Comparison of ENCODE assay signal across 23 mouse cellular contexts in genomic region chr5:36108339-36108887, GRCm38 (mm10).
DNase-seq lines count a peak whose midpoint lies in the region; ATAC-seq and TF ChIP-seq lines count a peak whose summit lies in the region.
"Had no signal": no experiment of that assay in that cellular context is flagged by ENCODE, and none has a peak within 500 bp of the region (broad histone marks: within the 10 kb centered on the region; RNA-seq: fewer than 3 reads in every experiment).

No protein-coding gene starts in this region.

- ATAC-seq in heart, embryonic 13.5 days (ENCODE audit: extremely low read depth, insufficient number of reproducible peaks, low FRiP score, low TSS enrichment) = no peak
- ATAC-seq in midbrain, embryonic 13.5 days = 0 out of 2 replicates have a peak, but pooled peaks have one; percentile 40
- peak; percentile 57 for ATAC-seq in forebrain, embryonic 15.5 days (replicated peaks)
- ATAC-seq: Patski had no signal

- no peak for TF ChIP-seq POLR2A in olfactory bulb, adult 2 months (IDR thresholded peaks at IDR 0.05; ENCODE audit: insufficient read depth, low read depth, low read length)

- 0 out of 2 replicates have a peak overlapping the region, but pooled peaks have one; percentile 28 for H3K27ac ChIP-seq in heart, embryonic 13.5 days (replicated peaks)
- H3K27ac ChIP-seq in heart, embryonic 10.5 days = no peak overlapping the region
- H3K27ac ChIP-seq in midbrain, embryonic 13.5 days = peak overlapping the region; percentile 1; the same call in 1 of the 2 replicates
- H3K27ac ChIP-seq in midbrain, embryonic 10.5 days (replicated peaks) = no peak overlapping the region
- H3K27ac ChIP-seq in forebrain, embryonic 15.5 days (replicated peaks) = no peak overlapping the region
- H3K27ac ChIP-seq in olfactory bulb, adult 2 months (ENCODE audit: insufficient read depth, low read depth, low read length) = peak overlapping the region; percentile 93
- H3K27ac ChIP-seq: embryonic facial prominence, embryonic 13.5 days; gastrocnemius, adult 2 months; kidney, postnatal 0 days; stomach, embryonic 15.5 days had no signal

- no peak overlapping the region for H3K4me2 ChIP-seq in heart, embryonic 13.5 days
- no peak overlapping the region for H3K4me2 ChIP-seq in midbrain, embryonic 13.5 days (replicated peaks)
- H3K4me2 ChIP-seq in forebrain, embryonic 15.5 days (replicated peaks) = no peak overlapping the region
- H3K4me2 ChIP-seq: embryonic facial prominence, embryonic 13.5 days; heart, embryonic 11.5 days; stomach, embryonic 15.5 days had no signal

- TF ChIP-seq CTCF in olfactory bulb, adult 2 months (IDR thresholded peaks at IDR 0.05; ENCODE audit: insufficient read depth, low read depth, low read length) = no peak

- no peaks in the 10 kb centered on the region for H3K36me3 ChIP-seq in heart, embryonic 13.5 days
- H3K36me3 ChIP-seq in heart, embryonic 10.5 days = no peaks in the 10 kb centered on the region
- no peaks in the 10 kb centered on the region for H3K36me3 ChIP-seq in midbrain, embryonic 13.5 days
- H3K36me3 ChIP-seq in midbrain, embryonic 10.5 days = no peaks in the 10 kb centered on the region
- no peaks in the 10 kb centered on the region for H3K36me3 ChIP-seq in forebrain, embryonic 15.5 days
- H3K36me3 ChIP-seq: embryonic facial prominence, embryonic 13.5 days; stomach, embryonic 15.5 days had no signal

- H3K27me3 ChIP-seq in heart, embryonic 13.5 days (replicated peaks) = no peaks in the 10 kb centered on the region
- H3K27me3 ChIP-seq in heart, embryonic 10.5 days (ENCODE audit: insufficient read depth, poor library complexity, severe bottlenecking) = peaks cover 8% of the 10 kb centered on the region; the same call in 1 of the 2 replicates
- H3K27me3 ChIP-seq in midbrain, embryonic 13.5 days = no peaks in the 10 kb centered on the region
- no peaks in the 10 kb centered on the region for H3K27me3 ChIP-seq in midbrain, embryonic 10.5 days (ENCODE audit: low read depth, poor library complexity, severe bottlenecking)
- no peaks in the 10 kb centered on the region for H3K27me3 ChIP-seq in forebrain, embryonic 15.5 days
- H3K27me3 ChIP-seq: embryonic facial prominence, embryonic 13.5 days; stomach, embryonic 15.5 days had no signal

- no peak overlapping the region for H3K4me3 ChIP-seq in heart, embryonic 13.5 days
- H3K4me3 ChIP-seq in heart, embryonic 10.5 days = no peak overlapping the region
- H3K4me3 ChIP-seq in midbrain, embryonic 13.5 days (replicated peaks) = no peak overlapping the region
- no peak overlapping the region for H3K4me3 ChIP-seq in midbrain, embryonic 10.5 days
- no peak overlapping the region for H3K4me3 ChIP-seq in forebrain, embryonic 15.5 days
- no peak overlapping the region for H3K4me3 ChIP-seq in olfactory bulb, adult 2 months (ENCODE audit: insufficient read depth, low read depth, low read length)
- H3K4me3 ChIP-seq: embryonic facial prominence, embryonic 13.5 days; erythroblast, embryonic 14.5 days; gastrocnemius, adult 2 months; stomach, embryonic 15.5 days had no signal

- H3K9me3 ChIP-seq in heart, embryonic 13.5 days = 0 out of 2 replicates have a peak, but pooled peaks cover 1% of the 10 kb centered on the region
- no peaks in the 10 kb centered on the region for H3K9me3 ChIP-seq in heart, embryonic 10.5 days
- no peaks in the 10 kb centered on the region for H3K9me3 ChIP-seq in midbrain, embryonic 13.5 days
- no peaks in the 10 kb centered on the region for H3K9me3 ChIP-seq in midbrain, embryonic 10.5 days (replicated peaks)
- H3K9me3 ChIP-seq in forebrain, embryonic 15.5 days = no peaks in the 10 kb centered on the region
- H3K9me3 ChIP-seq: embryonic facial prominence, embryonic 13.5 days; stomach, embryonic 15.5 days had no signal

- 35% methylated on average over 4 of the region's 4 CpGs for WGBS in heart, embryonic 13.5 days
- 60% methylated on average over 4 of the region's 4 CpGs for WGBS in heart, embryonic 10.5 days
- 61% methylated on average over 4 of the region's 4 CpGs for WGBS in midbrain, embryonic 13.5 days
- WGBS in midbrain, embryonic 10.5 days = 84% methylated on average over 4 of the region's 4 CpGs
- WGBS in forebrain, embryonic 15.5 days = 30% methylated on average over 4 of the region's 4 CpGs
- 17% methylated on average over 4 of the region's 4 CpGs for WGBS in olfactory bulb, adult 2 months

- H3K4me1 ChIP-seq in heart, embryonic 13.5 days = peaks cover 30% of the 10 kb centered on the region
- H3K4me1 ChIP-seq in heart, embryonic 10.5 days = peaks cover 14% of the 10 kb centered on the region
- H3K4me1 ChIP-seq in midbrain, embryonic 13.5 days (replicated peaks) = peaks cover 27% of the 10 kb centered on the region
- peaks cover 18% of the 10 kb centered on the region for H3K4me1 ChIP-seq in midbrain, embryonic 10.5 days
- peaks cover 9% of the 10 kb centered on the region for H3K4me1 ChIP-seq in forebrain, embryonic 15.5 days
- H3K4me1 ChIP-seq in olfactory bulb, adult 2 months (ENCODE audit: control insufficient read depth, insufficient read depth, low read length) = peaks cover 39% of the 10 kb centered on the region
- H3K4me1 ChIP-seq: embryonic facial prominence, embryonic 13.5 days; stomach, embryonic 15.5 days had no signal

- DNase-seq in heart, embryonic 10.5 days (ENCODE audit: low spot score) = no peak
- no peak for DNase-seq in midbrain, embryonic 10.5 days (ENCODE audit: low spot score)
- DNase-seq in cerebellum, adult 11 months = no peak
- no peak for DNase-seq in spleen, adult 18-20 months
- DNase-seq: cerebellum, adult 2 months; cerebellum, postnatal 36 days; embryo, embryonic 11 days; gastrocnemius, adult 2 months; heart, postnatal 14 days; kidney, adult 11 months; lung, postnatal 4 days; thymus, adult 18-20 months; thymus, postnatal 4 days had no signal

- no peak overlapping the region for H3K9ac ChIP-seq in heart, embryonic 13.5 days
- no peak overlapping the region for H3K9ac ChIP-seq in midbrain, embryonic 13.5 days (replicated peaks)
- no peak overlapping the region for H3K9ac ChIP-seq in forebrain, embryonic 15.5 days (replicated peaks)
- H3K9ac ChIP-seq: embryonic facial prominence, embryonic 13.5 days; stomach, embryonic 15.5 days had no signal

Comparison
In these comparisons a context has a peak if more than half of its experiments do, and no peak if none do; other contexts are left out.
1. H3K27ac ChIP-seq: peak in heart, embryonic 13.5 days (single experiment), midbrain, embryonic 13.5 days (single experiment) and olfactory bulb, adult 2 months (single experiment); none in heart, embryonic 10.5 days (single experiment), midbrain, embryonic 10.5 days (single experiment) and forebrain, embryonic 15.5 days (single experiment).